ENCODE assay signal across 15 mouse cellular contexts in genomic region chr9:66861104-66861767, GRCm38 (mm10). TPM values are rescaled to one million over a fixed set of nuclear protein-coding genes. Genes with fewer than 3 reads are reported as not detected.
DNase-seq lines count a peak whose midpoint lies in the region; ATAC-seq lines count a peak whose summit lies in the region.
"Had no signal": no experiment of that assay in that cellular context is flagged by ENCODE, and none has a peak within 500 bp of the region (broad histone marks: within the 10 kb centered on the region; RNA-seq: fewer than 3 reads in every experiment).

No protein-coding gene starts in this region.

- 0 out of 2 replicates have a peak, but pooled peaks cover 4% of the 10 kb centered on the region for H3K36me3 ChIP-seq in heart, embryonic 11.5 days (ENCODE audit: control insufficient read depth, insufficient read depth, low read length)
- peaks cover 20% of the 10 kb centered on the region for H3K36me3 ChIP-seq in midbrain, embryonic 13.5 days
- peaks cover 38% of the 10 kb centered on the region for H3K36me3 ChIP-seq in midbrain, embryonic 10.5 days
- peaks cover 6% of the 10 kb centered on the region; the same call in 1 of the 2 replicates for H3K36me3 ChIP-seq in forebrain, embryonic 16.5 days (ENCODE audit: control insufficient read depth, insufficient read depth)

- no peak for ATAC-seq in heart, embryonic 11.5 days (replicated peaks; ENCODE audit: insufficient number of reproducible peaks, low FRiP score, low TSS enrichment)
- ATAC-seq in midbrain, embryonic 13.5 days = no peak
- ATAC-seq in forebrain, embryonic 16.5 days = peak; percentile 38; the same call in 1 of the 2 replicates
- no peak for ATAC-seq in erythroid progenitor cell, adult 5-6 weeks (replicated peaks; ENCODE audit: low FRiP score, poor library complexity, severe bottlenecking)
- ATAC-seq: inflammation-experienced regulatory T-cells, adult 6 months had no signal

- H3K27ac ChIP-seq in heart, embryonic 11.5 days (ENCODE audit: low read depth, low read length) = no peak overlapping the region
- peak overlapping the region; percentile 15; the same call in 1 of the 2 replicates for H3K27ac ChIP-seq in midbrain, embryonic 13.5 days
- H3K27ac ChIP-seq in midbrain, embryonic 10.5 days (replicated peaks) = no peak overlapping the region
- H3K27ac ChIP-seq in forebrain, embryonic 16.5 days (ENCODE audit: low read length) = peak overlapping the region; percentile 33; the same call in 1 of the 2 replicates
- H3K27ac ChIP-seq: heart, embryonic 15.5 days; liver, embryonic 14.5 days; neural tube, embryonic 12.5 days had no signal

- no peak overlapping the region; the same call in 1 of the 2 replicates for H3K9ac ChIP-seq in heart, embryonic 11.5 days (ENCODE audit: low read depth, low read length)
- H3K9ac ChIP-seq in midbrain, embryonic 13.5 days (replicated peaks) = no peak overlapping the region
- H3K9ac ChIP-seq in forebrain, embryonic 16.5 days (replicated peaks; ENCODE audit: low read depth, low read length) = no peak overlapping the region
- H3K9ac ChIP-seq: heart, embryonic 15.5 days; liver, embryonic 14.5 days; neural tube, embryonic 12.5 days had no signal

- peaks cover 15% of the 10 kb centered on the region; the same call in 1 of the 2 replicates for H3K4me1 ChIP-seq in heart, embryonic 11.5 days (ENCODE audit: control insufficient read depth, insufficient read depth, low read length)
- peaks cover 6% of the 10 kb centered on the region for H3K4me1 ChIP-seq in midbrain, embryonic 13.5 days (replicated peaks)
- H3K4me1 ChIP-seq in midbrain, embryonic 10.5 days = peaks cover 15% of the 10 kb centered on the region
- H3K4me1 ChIP-seq in forebrain, embryonic 16.5 days (replicated peaks; ENCODE audit: control insufficient read depth, insufficient read depth, low read length) = peaks cover 30% of the 10 kb centered on the region
- H3K4me1 ChIP-seq: neural tube, embryonic 12.5 days had no signal

- no peak overlapping the region for H3K4me2 ChIP-seq in heart, embryonic 11.5 days
- no peak overlapping the region for H3K4me2 ChIP-seq in midbrain, embryonic 13.5 days (replicated peaks)
- no peak overlapping the region for H3K4me2 ChIP-seq in forebrain, embryonic 16.5 days (ENCODE audit: low read length)
- H3K4me2 ChIP-seq: heart, embryonic 15.5 days; neural tube, embryonic 12.5 days had no signal

- H3K9me3 ChIP-seq in heart, embryonic 11.5 days (replicated peaks; ENCODE audit: control insufficient read depth, low read length) = no peaks in the 10 kb centered on the region
- H3K9me3 ChIP-seq in midbrain, embryonic 13.5 days = no peaks in the 10 kb centered on the region
- H3K9me3 ChIP-seq in midbrain, embryonic 10.5 days (replicated peaks) = no peaks in the 10 kb centered on the region
- no peaks in the 10 kb centered on the region for H3K9me3 ChIP-seq in forebrain, embryonic 16.5 days (ENCODE audit: control insufficient read depth, low read length)
- H3K9me3 ChIP-seq: heart, embryonic 15.5 days; neural tube, embryonic 12.5 days had no signal

- 83% methylated on average over 5 of the region's 5 CpGs for WGBS in heart, embryonic 11.5 days (ENCODE audit: insufficient replicate concordance)
- 62% methylated on average over 5 of the region's 5 CpGs for WGBS in midbrain, embryonic 13.5 days
- WGBS in midbrain, embryonic 10.5 days = 84% methylated on average over 5 of the region's 5 CpGs
- WGBS in forebrain, embryonic 16.5 days = 26% methylated on average over 5 of the region's 5 CpGs

- no peaks in the 10 kb centered on the region for H3K27me3 ChIP-seq in heart, embryonic 11.5 days (ENCODE audit: control insufficient read depth, insufficient read depth, low read length)
- H3K27me3 ChIP-seq in midbrain, embryonic 13.5 days = no peaks in the 10 kb centered on the region
- no peaks in the 10 kb centered on the region for H3K27me3 ChIP-seq in midbrain, embryonic 10.5 days (ENCODE audit: low read depth, poor library complexity, severe bottlenecking)
- no peaks in the 10 kb centered on the region for H3K27me3 ChIP-seq in forebrain, embryonic 16.5 days (replicated peaks; ENCODE audit: control insufficient read depth, insufficient read depth, low read length)
- H3K27me3 ChIP-seq: heart, embryonic 15.5 days; neural tube, embryonic 12.5 days had no signal

- no peak overlapping the region for H3K4me3 ChIP-seq in heart, embryonic 11.5 days (ENCODE audit: low read depth, low read length)
- H3K4me3 ChIP-seq in midbrain, embryonic 13.5 days (replicated peaks) = no peak overlapping the region
- H3K4me3 ChIP-seq in midbrain, embryonic 10.5 days = no peak overlapping the region
- H3K4me3 ChIP-seq in forebrain, embryonic 16.5 days (replicated peaks; ENCODE audit: low read length) = no peak overlapping the region
- H3K4me3 ChIP-seq: heart, embryonic 15.5 days; neural tube, embryonic 12.5 days had no signal

- peak; percentile 74 for DNase-seq in heart, adult 11 months
- no peak for DNase-seq in midbrain, embryonic 10.5 days (ENCODE audit: low spot score)
- DNase-seq in retina, embryonic 14.5 days (ENCODE audit: low spot score) = peak; percentile 40
- DNase-seq in adipocyte (ENCODE audit: low spot score) = no peak
- DNase-seq: adrenal gland, postnatal 36 days; cerebellum, adult 11 months; gastrocnemius, postnatal 36 days had no signal

RNA-seq across cellular contexts. Expression of gene Aph1c, which starts 26.7 kb away (rescaled TPM):
- polyA plus RNA-seq in heart, embryonic 11.5 days (2014; fragmentation: Nextera tagmentation; extraction: Ambion mirVana) = 0.34 and 1.1 TPM in 2 replicates
- polyA plus RNA-seq in midbrain, embryonic 13.5 days (2015; fragmentation: Nextera tagmentation; extraction: Ambion mirVana) = 2.1 and 2.8 TPM in 2 replicates
- polyA plus RNA-seq in midbrain, embryonic 10.5 days (2016; fragmentation: Nextera tagmentation; extraction: Ambion mirVana) = 1.1 and 1.4 TPM in 2 replicates
- 3.1 and 5.9 TPM in 2 replicates for polyA plus RNA-seq in forebrain, embryonic 16.5 days (2015; fragmentation: Nextera tagmentation; extraction: Ambion mirVana)
- 1.7 and 11.5 TPM in 2 replicates for total RNA-seq in erythroid progenitor cell, adult 5-6 weeks (2015; ENCODE audit: low replicate concordance)
- total RNA-seq in erythroid progenitor cell, adult 5-6 weeks (2017; ENCODE audit: low replicate concordance) = 3.0 TPM in 1 of 2 replicates, not detected in the other

RNA-seq across cellular contexts. Expression of gene Rab8b, which starts 58.3 kb away (rescaled TPM):
- polyA plus RNA-seq in heart, embryonic 11.5 days (2014; fragmentation: Nextera tagmentation; extraction: Ambion mirVana) = 23.6 and 24.4 TPM in 2 replicates
- 31.1 and 32.4 TPM in 2 replicates for polyA plus RNA-seq in midbrain, embryonic 13.5 days (2015; fragmentation: Nextera tagmentation; extraction: Ambion mirVana)
- 26.7 and 32.1 TPM in 2 replicates for polyA plus RNA-seq in midbrain, embryonic 10.5 days (2016; fragmentation: Nextera tagmentation; extraction: Ambion mirVana)
- 41.2 and 41.5 TPM in 2 replicates for polyA plus RNA-seq in forebrain, embryonic 16.5 days (2015; fragmentation: Nextera tagmentation; extraction: Ambion mirVana)
- 98.7 and 104 TPM in 2 replicates for total RNA-seq in erythroid progenitor cell, adult 5-6 weeks (2015; ENCODE audit: low replicate concordance)
- total RNA-seq in erythroid progenitor cell, adult 5-6 weeks (2017; ENCODE audit: low replicate concordance) = 113 and 121 TPM in 2 replicates

Comparison
In these comparisons a context has a peak if more than half of its experiments do, and no peak if none do; other contexts are left out.
1. H3K27ac ChIP-seq: peak in midbrain, embryonic 13.5 days (single experiment) and forebrain, embryonic 16.5 days (single experiment); none in heart, embryonic 11.5 days (single experiment) and midbrain, embryonic 10.5 days (single experiment).
2. DNase-seq: peak in heart, adult 11 months (single experiment) and retina, embryonic 14.5 days (single experiment); none in midbrain, embryonic 10.5 days (single experiment) and adipocyte (single experiment).